Mouse (Mus musculus) liver, postnatal 0 days (tissue): Measurements from ENCODE around the gene Prkcq. TPM values are rescaled to one million over a fixed set of nuclear protein-coding genes. Genes with fewer than 3 reads are reported as not detected.

Experiments used
- ATAC-seq: fragments of 200-750 bp; cut with Nextera tagmentation; 2 replicates; pipeline ENCODE4 v1.8.0; 2017; ENCODE audit warnings: mild to moderate bottlenecking, moderate library complexity
- DNase-seq: peaks from one replicate; pipeline ENCODE4 v3.0.0-alpha.2; 2016
- H3K27ac ChIP-seq: fragments of 300-500 bp; sonication (generic); 2 replicates; pipeline ENCODE4 v1.5.1; 2014; ENCODE audit warnings: antibody characterized with exemption, moderate library complexity, mild to moderate bottlenecking, low read depth
- H3K27me3 ChIP-seq: fragments of 300-500 bp; sonication (generic); 2 replicates; pipeline ENCODE4 v1.6.1; 2014; ENCODE audit warnings: low read length, control low read depth, mixed read lengths; ENCODE audit not compliant: insufficient read depth
- H3K36me3 ChIP-seq: fragments of 300-500 bp; sonication (generic); replicated peaks from 2 replicates; pipeline ENCODE4 v1.6.1; 2014; ENCODE audit warnings: mild to moderate bottlenecking, control low read depth, low read length, moderate library complexity, mixed read lengths; ENCODE audit not compliant: insufficient read depth
- H3K4me1 ChIP-seq: fragments of 300-500 bp; sonication (generic); 2 replicates; pipeline ENCODE4 v1.6.1; 2014; ENCODE audit warnings: antibody characterized with exemption, mild to moderate bottlenecking, control low read depth; ENCODE audit not compliant: insufficient read depth
- H3K4me2 ChIP-seq: fragments of 300-500 bp; sonication (generic); 2 replicates; pipeline ENCODE4 v1.6.1; 2014; ENCODE audit warnings: low read depth, mild to moderate bottlenecking, low read length, moderate library complexity, mixed read lengths
- H3K4me3 ChIP-seq: fragments of 300-500 bp; sonication (generic); 2 replicates; pipeline ENCODE4 v1.5.1; 2014; ENCODE audit warnings: low read depth, low read length
- H3K9ac ChIP-seq: fragments of 300-500 bp; sonication (generic); replicated peaks from 2 replicates; pipeline ENCODE4 v1.6.1; 2014; ENCODE audit warnings: mild to moderate bottlenecking, moderate library complexity
- H3K9me3 ChIP-seq: fragments of 300-500 bp; sonication (generic); 2 replicates; pipeline ENCODE4 v1.6.1; 2016; ENCODE audit warnings: mild to moderate bottlenecking, control low read depth, low read length, mixed read lengths
- CTCF ChIP-seq: sonication (generic); IDR thresholded peaks from 2 replicates; pipeline ENCODE4 v1.5.1; 2016; ENCODE audit warnings: antibody characterized with exemption, low read depth
- EP300 ChIP-seq: IDR thresholded peaks from 2 replicates; pipeline ENCODE4 v1.6.1; 2016; ENCODE audit warnings: antibody characterized with exemption, low read depth, mild to moderate bottlenecking
- WGBS: fragments of 180-500 bp; shearing (Covaris S2); extraction: QIAGEN DNeasy Blood & Tissue Kit; methylation state at CpG from one replicate; pipeline ENCODE4 v1.1.7; 2014; ENCODE audit not compliant: insufficient replicate concordance; 5-methylcytosine and 5-hydroxymethylcytosine counted together
- polyA plus RNA-seq: library from polyadenylated mRNA; unstranded; fragments of >200 nt; fragmentation: Nextera tagmentation; extraction: Ambion mirVana; gene quantifications from 2 replicates; pipeline ENCODE4 v1.2.1, GENCODE M21; 2015

Gene Prkcq
- 2.5 and 3.1 TPM in 2 replicates for polyA plus RNA-seq

- H3K4me3 ChIP-seq, result peak within 1 kb of the TSS; percentile 46
- H3K4me1 ChIP-seq, result peaks cover 3% of the 10 kb centered on the region; the same call in 1 of the 2 replicates
- no peaks in the 10 kb centered on the region; the same call in 1 of the 2 replicates for H3K27me3 ChIP-seq
- H3K9me3 ChIP-seq, result no peaks in the 10 kb centered on the region
- H3K36me3 ChIP-seq, result no peaks in the 10 kb centered on the region
- TF ChIP-seq EP300 (no peak), CTCF (peak; percentile 31)
- 3% methylated on average over 41 of the region's 51 CpGs for WGBS
- peak within 1 kb of the TSS; percentile 80 for H3K4me2 ChIP-seq
- peak; percentile 52 for DNase-seq
- peak within 1 kb of the TSS; percentile 19 for H3K9ac ChIP-seq
- peak; percentile 68 for ATAC-seq
- H3K27ac ChIP-seq, result 0 out of 2 replicates have a peak within 1 kb of the TSS, but pooled peaks have one; percentile 1
Observed at GRCm38 (mm10) chr2:11171754-11172501, at the start of gene Prkcq. Gene Prkcq (plus strand): TSS chr2:11172108.

- no peaks in the 10 kb centered on the region for H3K27me3 ChIP-seq
- DNase-seq, result no peak
- no peaks in the 10 kb centered on the region for H3K4me1 ChIP-seq
- 72% methylated on average over 12 of the region's 12 CpGs for WGBS
- H3K9me3 ChIP-seq, result no peaks in the 10 kb centered on the region
- no peaks in the 10 kb centered on the region for H3K36me3 ChIP-seq
- no peak overlapping the region for H3K9ac ChIP-seq
- ATAC-seq, result no peak
- H3K27ac ChIP-seq, result no peak overlapping the region
- H3K4me3 ChIP-seq, result no peak overlapping the region
- H3K4me2 ChIP-seq, result no peak overlapping the region
- no peak for TF ChIP-seq CTCF
Observed at GRCm38 (mm10) chr2:11130881-11131280, 41.0 kb upstream of the Prkcq start.

GRCm38 (mm10) chr2:11135718-11136117, 36.2 kb upstream of the Prkcq start:
- Histone ChIP-seq H3K36me3 (no peaks in the 10 kb centered on the region), H3K27ac (no peak overlapping the region), H3K4me3 (no peak overlapping the region), H3K4me2 (no peak overlapping the region), H3K9me3 (no peaks in the 10 kb centered on the region), H3K27me3 (no peaks in the 10 kb centered on the region), H3K9ac (no peak overlapping the region), H3K4me1 (no peaks in the 10 kb centered on the region)
- WGBS, result 33% methylated on average over 6 of the region's 6 CpGs
- DNase-seq, result no peak
- ATAC-seq, result no peak
- TF ChIP-seq EP300 (no peak), CTCF (no peak)

- Histone ChIP-seq H3K9ac (no peak overlapping the region), H3K27ac (no peak overlapping the region), H3K36me3 (no peaks in the 10 kb centered on the region), H3K27me3 (no peaks in the 10 kb centered on the region), H3K9me3 (no peaks in the 10 kb centered on the region), H3K4me2 (no peak overlapping the region), H3K4me3 (no peak overlapping the region), H3K4me1 (no peaks in the 10 kb centered on the region)
- no peak for DNase-seq
- no peak for ATAC-seq
- WGBS, result 80% methylated on average over 6 of the region's 6 CpGs
- TF ChIP-seq EP300 (no peak), CTCF (no peak)
Observed at GRCm38 (mm10) chr2:11138076-11138475, 33.8 kb upstream of the Prkcq start.

- DNase-seq, result no peak
- Histone ChIP-seq H3K9me3 (no peaks in the 10 kb centered on the region), H3K4me2 (no peak overlapping the region), H3K27me3 (no peaks in the 10 kb centered on the region), H3K9ac (no peak overlapping the region), H3K36me3 (no peaks in the 10 kb centered on the region), H3K4me1 (no peaks in the 10 kb centered on the region), H3K4me3 (no peak overlapping the region), H3K27ac (no peak overlapping the region)
- WGBS, result 59% methylated on average over 1 of the region's 1 CpGs
- no peak for ATAC-seq
- TF ChIP-seq CTCF, result no peak
- TF ChIP-seq EP300, result no peak
Observed at GRCm38 (mm10) chr2:11139518-11140152, 32.3 kb upstream of the Prkcq start.

GRCm38 (mm10) chr2:11140385-11140784, 31.5 kb upstream of the Prkcq start:
- ATAC-seq (no peak), DNase-seq (no peak)
- Histone ChIP-seq H3K4me2 (no peak overlapping the region), H3K27me3 (no peaks in the 10 kb centered on the region), H3K36me3 (no peaks in the 10 kb centered on the region), H3K4me3 (no peak overlapping the region), H3K9ac (no peak overlapping the region), H3K4me1 (no peaks in the 10 kb centered on the region), H3K9me3 (no peaks in the 10 kb centered on the region), H3K27ac (no peak overlapping the region)
- TF ChIP-seq CTCF (no peak), EP300 (no peak)
- 73% methylated on average over 3 of the region's 3 CpGs for WGBS
